Mouse (Mus musculus) midbrain, postnatal 0 days (tissue): ENCODE results near the gene Mllt6. TPM values are rescaled to one million over a fixed set of nuclear protein-coding genes. Genes with fewer than 3 reads are reported as not detected.
"Not testable (repeated sequence)": the region's sequence is repeated elsewhere in the genome, so short reads cannot be mapped to it uniquely, and the experiment has no call there.

Experiments used
- ATAC-seq: fragments of 200-750 bp; cut with Nextera tagmentation; 2 replicates; pipeline ENCODE4 v1.8.0; 2017; ENCODE audit warnings: moderate number of reproducible peaks, mild to moderate bottlenecking, moderate TSS enrichment, moderate library complexity; ENCODE audit not compliant: low FRiP score
- DNase-seq: peaks from one replicate; pipeline ENCODE4 v3.0.0-alpha.2; 2015; ENCODE audit warnings: low spot score
- H3K27ac ChIP-seq: fragments of 300-500 bp; sonication (generic); 2 replicates; pipeline ENCODE4 v1.5.1; 2014; ENCODE audit warnings: low read depth, mild to moderate bottlenecking, low read length, mixed read lengths
- H3K27me3 ChIP-seq: fragments of 300-500 bp; sonication (generic); 2 replicates; pipeline ENCODE4 v1.6.1; 2014; ENCODE audit warnings: low read length, control low read depth, mixed read lengths; ENCODE audit not compliant: insufficient read depth
- H3K36me3 ChIP-seq: fragments of 300-500 bp; sonication (generic); 2 replicates; pipeline ENCODE4 v1.6.1; 2014; ENCODE audit warnings: low read length, control low read depth, mixed read lengths; ENCODE audit not compliant: insufficient read depth
- H3K4me1 ChIP-seq: fragments of 300-500 bp; sonication (generic); 2 replicates; pipeline ENCODE4 v1.6.1; 2014; ENCODE audit warnings: mild to moderate bottlenecking, control low read depth, antibody characterized with exemption, low read length, mixed read lengths; ENCODE audit not compliant: insufficient read depth
- H3K4me2 ChIP-seq: fragments of 300-500 bp; sonication (generic); 2 replicates; pipeline ENCODE4 v1.6.1; 2014; ENCODE audit warnings: low read depth, mild to moderate bottlenecking, low read length, mixed read lengths; ENCODE audit not compliant: poor library complexity, severe bottlenecking
- H3K4me3 ChIP-seq: fragments of 300-500 bp; sonication (generic); 2 replicates; pipeline ENCODE4 v1.5.1; 2014; ENCODE audit warnings: low read depth, mild to moderate bottlenecking, low read length, moderate library complexity
- H3K9ac ChIP-seq: fragments of 300-500 bp; sonication (generic); replicated peaks from 2 replicates; pipeline ENCODE4 v1.6.1; 2014; ENCODE audit warnings: mild to moderate bottlenecking, low read length, moderate library complexity, mixed read lengths; ENCODE audit not compliant: poor library complexity, severe bottlenecking
- H3K9me3 ChIP-seq: fragments of 300-500 bp; sonication (generic); 2 replicates; pipeline ENCODE4 v1.6.1; 2016; ENCODE audit warnings: low read length, control low read depth
- CTCF ChIP-seq: IDR thresholded peaks from 2 replicates; pipeline ENCODE4 v1.5.1; 2016; ENCODE audit warnings: antibody characterized with exemption, mild to moderate bottlenecking
- WGBS: fragments of 180-500 bp; shearing (Covaris S2); extraction: QIAGEN DNeasy Blood & Tissue Kit; methylation state at CpG from one replicate; pipeline ENCODE4 v1.1.7; 2014; 5-methylcytosine and 5-hydroxymethylcytosine counted together
- microRNA-seq: library from miRNA; unstranded; fragments of <30 nt; microRNA quantifications from one replicate; pipeline ENCODE4, GENCODE M21; 2016; ENCODE audit warnings: borderline number of aligned reads
- polyA plus RNA-seq: library from polyadenylated mRNA; unstranded; fragments of >200 nt; fragmentation: Nextera tagmentation; extraction: Ambion mirVana; gene quantifications from 2 replicates; pipeline ENCODE4 v1.2.1, GENCODE M21; 2015
- total RNA-seq: library from RNA; depleted of rRNA; stranded (reverse); fragments of >200 nt; gene quantifications from 2 replicates; pipeline ENCODE4 v1.2.3, GENCODE M21; 2014; rRNA removed

Gene Mllt6
- total and polyA plus RNA-seq, 2 experiments from 2014 or later, result 1.7 to 52.8 TPM

- DNase-seq (no peak), ATAC-seq (no peak)
- H3K4me2 ChIP-seq, result no peak overlapping the region
- H3K36me3 ChIP-seq, result peaks cover 79% of the 10 kb centered on the region
- WGBS, result 95% methylated on average over 4 of the region's 4 CpGs
- H3K27ac ChIP-seq, result no peak overlapping the region
- TF ChIP-seq CTCF, result no peak
- no peak overlapping the region for H3K9ac ChIP-seq
- no peaks in the 10 kb centered on the region for H3K27me3 ChIP-seq
- H3K4me1 ChIP-seq, result no peaks in the 10 kb centered on the region
- H3K4me3 ChIP-seq, result no peak overlapping the region
- no peaks in the 10 kb centered on the region for H3K9me3 ChIP-seq
Measured at GRCm38 (mm10) chr11:97721338-97721737, 58.1 kb downstream of the Mllt6 start.

DNA sequence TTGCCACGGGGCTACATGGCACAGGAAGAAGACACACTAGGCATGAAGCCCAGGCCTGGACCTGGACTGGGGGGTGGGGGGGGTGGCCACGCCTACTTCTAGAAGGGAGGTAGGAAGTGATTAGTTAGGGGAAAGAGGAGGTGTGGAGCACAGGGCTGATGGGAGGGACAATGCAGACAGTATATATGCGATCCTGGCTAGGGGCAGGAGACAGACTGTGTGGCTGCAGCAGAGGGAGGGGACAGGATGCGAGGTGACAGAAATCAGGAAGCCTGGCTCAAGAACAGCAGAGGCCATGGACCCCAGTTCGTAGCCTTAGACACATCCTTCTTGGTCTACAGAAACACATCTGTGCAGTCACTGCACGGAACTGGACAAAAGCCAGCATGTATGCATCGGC lies 60.5 kb downstream of the Mllt6 start:
- DNase-seq (no peak), ATAC-seq (no peak)
- Histone ChIP-seq H3K27ac (no peak overlapping the region), H3K4me2 (no peak overlapping the region), H3K4me1 (no peaks in the 10 kb centered on the region), H3K4me3 (no peak overlapping the region), H3K36me3 (peaks cover 82% of the 10 kb centered on the region), H3K9ac (no peak overlapping the region), H3K27me3 (no peaks in the 10 kb centered on the region), H3K9me3 (no peaks in the 10 kb centered on the region)
- 91% methylated on average over 7 of the region's 7 CpGs for WGBS
- no peak for TF ChIP-seq CTCF

DNA sequence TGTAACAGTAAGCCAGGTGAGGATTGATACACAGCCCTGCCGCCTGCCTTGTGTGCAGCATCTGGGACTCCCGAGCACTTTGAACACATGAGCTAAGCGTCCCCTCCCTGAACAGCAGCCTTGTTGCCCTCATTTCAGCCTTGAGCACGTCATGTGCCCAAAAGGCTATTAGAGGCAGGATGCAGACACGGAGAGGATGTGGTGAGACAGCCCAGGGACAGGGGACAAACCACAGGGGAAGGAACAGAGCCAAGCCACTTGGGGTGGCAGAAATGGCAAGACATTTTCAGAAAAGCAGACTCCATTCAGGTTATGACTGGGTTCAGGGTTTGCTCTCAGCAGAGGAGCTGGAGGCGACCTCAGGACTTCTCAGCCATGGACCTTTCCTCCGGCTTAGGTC lies 65.1 kb downstream of the Mllt6 start:
- H3K4me2 ChIP-seq, result no peak overlapping the region
- H3K4me1 ChIP-seq, result no peaks in the 10 kb centered on the region
- H3K9ac ChIP-seq, result no peak overlapping the region
- ATAC-seq (no peak), DNase-seq (no peak)
- H3K27ac ChIP-seq, result no peak overlapping the region
- H3K9me3 ChIP-seq, result no peaks in the 10 kb centered on the region
- no peak for TF ChIP-seq CTCF
- WGBS, result 89% methylated on average over 7 of the region's 7 CpGs
- no peak overlapping the region for H3K4me3 ChIP-seq
- no peaks in the 10 kb centered on the region for H3K27me3 ChIP-seq
- peaks cover 70% of the 10 kb centered on the region for H3K36me3 ChIP-seq

DNA sequence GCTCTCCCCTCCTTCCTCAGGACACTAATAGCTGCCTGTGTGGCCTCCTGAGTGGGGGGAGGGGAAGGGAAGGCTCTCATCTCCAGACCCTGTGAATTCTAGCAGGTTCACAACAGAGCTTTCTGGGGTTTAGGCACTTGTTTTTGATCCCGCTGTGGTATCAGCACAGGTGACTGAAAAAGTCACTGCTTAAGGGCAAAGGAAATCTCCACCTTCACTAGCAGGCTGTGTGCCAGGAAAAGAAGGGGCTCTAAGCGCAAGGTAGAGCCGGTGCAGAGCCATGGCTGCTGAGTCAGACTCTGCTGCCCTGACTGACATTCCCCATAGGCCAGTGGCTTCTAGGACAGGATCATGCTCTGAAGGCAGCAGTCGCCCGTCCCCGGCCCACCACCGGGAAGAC lies 65.5 kb downstream of the Mllt6 start:
- DNase-seq (no peak), ATAC-seq (no peak)
- Histone ChIP-seq H3K27me3 (no peaks in the 10 kb centered on the region), H3K4me3 (no peak overlapping the region), H3K9ac (no peak overlapping the region), H3K4me2 (no peak overlapping the region), H3K4me1 (no peaks in the 10 kb centered on the region), H3K27ac (no peak overlapping the region), H3K9me3 (no peaks in the 10 kb centered on the region), H3K36me3 (peaks cover 66% of the 10 kb centered on the region)
- WGBS, result 92% methylated on average over 7 of the region's 7 CpGs
- TF ChIP-seq CTCF, result no peak

DNA sequence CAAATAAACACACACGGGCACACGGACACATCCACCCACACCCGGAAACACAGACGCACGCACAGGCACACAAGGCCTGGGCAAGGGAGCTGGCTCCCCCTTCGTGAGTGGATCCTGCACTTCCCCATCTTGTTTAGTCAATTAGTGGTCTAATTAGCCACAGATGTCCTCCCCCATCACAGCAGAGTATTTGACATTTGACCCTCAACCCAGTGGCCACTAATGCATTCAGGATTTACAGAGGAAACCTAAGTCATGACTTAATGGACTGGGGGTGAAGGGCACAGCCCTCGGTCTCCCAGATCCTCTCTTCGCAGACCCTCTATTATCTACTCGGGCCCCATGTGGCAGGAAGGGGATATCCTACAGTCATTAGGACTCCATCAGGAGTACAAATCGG lies 70.5 kb downstream of the Mllt6 start:
- no peak overlapping the region for H3K9ac ChIP-seq
- DNase-seq (no peak), ATAC-seq (no peak)
- 60% methylated on average over 10 of the region's 10 CpGs for WGBS
- H3K4me3 ChIP-seq, result no peak overlapping the region
- peaks cover 25% of the 10 kb centered on the region for H3K36me3 ChIP-seq
- H3K9me3 ChIP-seq, result no peaks in the 10 kb centered on the region
- TF ChIP-seq CTCF, result no peak
- no peaks in the 10 kb centered on the region for H3K27me3 ChIP-seq
- no peaks in the 10 kb centered on the region for H3K4me1 ChIP-seq
- H3K4me2 ChIP-seq, result no peak overlapping the region
- H3K27ac ChIP-seq, result no peak overlapping the region

- not testable (repeated sequence) for H3K4me3 ChIP-seq
Measured at GRCm38 (mm10) chr11:97734810-97735209, 71.6 kb downstream of the Mllt6 start.

More at GRCm38 (mm10) chr11:97734810-97735209, 71.6 kb downstream of the Mllt6 start:
- WGBS, result 86% methylated on average over 5 of the region's 5 CpGs
- H3K27me3 ChIP-seq, H3K9me3 ChIP-seq, H3K27ac ChIP-seq, H3K4me1 ChIP-seq, H3K9ac ChIP-seq, DNase-seq, H3K4me2 ChIP-seq, ATAC-seq: not testable (repeated sequence)
- peaks cover 18% of the 10 kb centered on the region for H3K36me3 ChIP-seq

Small RNA genes within 50 kb of the gene (microRNA-seq; reads per million reads assigned to microRNA genes)
- gene Gm24158 (not detected), gene Mir6927 (not detected)

Other genes starting within 250 kb of the Mllt6 start
- 80.2 and 80.9 TPM in 2 replicates for gene Arhgap23, start 247.9 kb upstream of the Mllt6 start, total RNA-seq
- 9.2 and 9.6 TPM in 2 replicates for gene Arhgap23, start 247.9 kb upstream of the Mllt6 start, polyA plus RNA-seq
- 0.28 TPM in 1 of 2 replicates, not detected in the other for gene 4933428G20Rik, start 163.1 kb upstream of the Mllt6 start, total RNA-seq
- gene 4933428G20Rik, start 163.1 kb upstream of the Mllt6 start, polyA plus RNA-seq, result 0.34 and 0.91 TPM in 2 replicates
- 95.0 and 100 TPM in 2 replicates for gene Srcin1, start 87.2 kb upstream of the Mllt6 start, total RNA-seq
- 13.1 and 14.0 TPM in 2 replicates for gene Srcin1, start 87.2 kb upstream of the Mllt6 start, polyA plus RNA-seq
- gene Epop, start 33.7 kb upstream of the Mllt6 start, total RNA-seq, result 5.0 and 8.4 TPM in 2 replicates
- 1.5 and 1.6 TPM in 2 replicates for gene Epop, start 33.7 kb upstream of the Mllt6 start, polyA plus RNA-seq
- gene Cisd3, start 22.4 kb downstream of the Mllt6 start, total RNA-seq, result 13.3 and 27.0 TPM in 2 replicates
- gene Cisd3, start 22.4 kb downstream of the Mllt6 start, polyA plus RNA-seq, result 41.5 and 45.1 TPM in 2 replicates
- gene Pcgf2, start 37.1 kb downstream of the Mllt6 start, total RNA-seq, result 16.0 and 19.6 TPM in 2 replicates
- gene Pcgf2, start 37.1 kb downstream of the Mllt6 start, polyA plus RNA-seq, result 14.2 and 16.7 TPM in 2 replicates
- gene Psmb3, start 40.0 kb downstream of the Mllt6 start, total RNA-seq, result 386 and 449 TPM in 2 replicates
- gene Psmb3, start 40.0 kb downstream of the Mllt6 start, polyA plus RNA-seq, result 473 and 491 TPM in 2 replicates
- gene Pip4k2b, start 81.3 kb downstream of the Mllt6 start, total RNA-seq, result 149 and 166 TPM in 2 replicates
- 4.1 and 5.2 TPM in 2 replicates for gene Pip4k2b, start 81.3 kb downstream of the Mllt6 start, polyA plus RNA-seq
- gene Cwc25, start 103.1 kb downstream of the Mllt6 start, total RNA-seq, result 11.8 and 16.0 TPM in 2 replicates
- 12.0 TPM in 2 replicates for gene Cwc25, start 103.1 kb downstream of the Mllt6 start, polyA plus RNA-seq
- gene 1700001P01Rik, start 112.5 kb downstream of the Mllt6 start, total RNA-seq, result not detected in 2 replicates
- 0.29 TPM in 1 of 2 replicates, not detected in the other for gene 1700001P01Rik, start 112.5 kb downstream of the Mllt6 start, polyA plus RNA-seq
- 177 and 224 TPM in 2 replicates for gene Rpl23, start 119.0 kb downstream of the Mllt6 start, total RNA-seq
- 308 and 329 TPM in 2 replicates for gene Rpl23, start 119.0 kb downstream of the Mllt6 start, polyA plus RNA-seq
- gene Lasp1, start 135.6 kb downstream of the Mllt6 start, total RNA-seq, result 206 and 216 TPM in 2 replicates
- 174 and 179 TPM in 2 replicates for gene Lasp1, start 135.6 kb downstream of the Mllt6 start, polyA plus RNA-seq
- 37.7 and 43.6 TPM in 2 replicates for gene B230217C12Rik, start 177.4 kb downstream of the Mllt6 start, total RNA-seq
- gene B230217C12Rik, start 177.4 kb downstream of the Mllt6 start, polyA plus RNA-seq, result 38.2 and 41.8 TPM in 2 replicates
- gene Fbxo47, start 220.7 kb downstream of the Mllt6 start, total RNA-seq, result 0.38 and 0.80 TPM in 2 replicates
- 0.33 and 0.88 TPM in 2 replicates for gene Fbxo47, start 220.7 kb downstream of the Mllt6 start, polyA plus RNA-seq